Mouse (Mus musculus): ENCODE results near the gene Fxyd7.

DNA sequence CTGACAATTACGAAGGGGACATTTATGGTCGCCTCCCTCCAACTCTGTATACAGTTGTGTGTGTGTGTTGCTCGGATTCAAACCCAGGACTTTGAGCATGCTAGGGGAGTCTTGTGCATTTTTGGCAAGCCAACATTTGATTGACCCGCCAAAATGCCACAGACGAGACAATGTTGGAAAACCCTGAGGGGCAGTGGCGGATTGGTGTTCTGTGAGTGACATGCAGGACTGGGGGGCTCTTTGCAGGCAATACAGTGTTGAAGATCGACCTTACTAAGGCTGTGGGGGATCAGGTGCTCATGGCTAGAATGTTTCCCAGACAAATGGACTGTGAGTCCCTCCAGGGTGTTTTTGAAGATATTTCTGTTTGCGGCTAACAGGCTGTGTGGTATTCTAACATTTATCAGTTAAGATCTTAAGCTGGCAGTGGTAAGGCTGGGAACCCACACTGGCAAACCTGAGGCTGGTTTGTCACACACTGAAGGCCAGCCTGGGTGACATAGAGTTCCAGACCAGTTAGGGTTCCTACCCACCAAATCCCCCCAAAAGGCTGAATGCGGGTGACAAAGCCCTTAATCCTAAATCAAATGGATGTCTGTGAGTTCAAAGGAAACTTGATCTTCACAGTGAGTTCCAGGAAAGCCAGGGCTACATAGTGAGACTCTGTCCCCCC is 45.8 kb upstream of the Fxyd7 start:
- TF ChIP-seq POLR2A (IDR thresholded peaks at IDR 0.05; ENCODE audit: borderline replicate concordance, insufficient read depth, low read length): no peak
- TF ChIP-seq CTCF (IDR thresholded peaks at IDR 0.05; ENCODE audit: borderline replicate concordance, insufficient read depth, low read depth, low read length): no peak

All from cerebellum, adult 2 months (tissue).